8 mouse cellular contexts compared by ENCODE assay signal in genomic region chr9:8901647-8902131, GRCm38 (mm10). TPM values are rescaled to one million over a fixed set of nuclear protein-coding genes. Genes with fewer than 3 reads are reported as not detected.
A peak's percentile ranks its signal among the peaks of the same experiment; 100 is the strongest.
DNase-seq lines count a peak whose midpoint lies in the region; ATAC-seq and TF ChIP-seq lines count a peak whose summit lies in the region.

No protein-coding gene starts in this region.

- no peak for TF ChIP-seq CTCF in heart, adult 2 months (IDR thresholded peaks at IDR 0.05)
- peak; percentile 39 for TF ChIP-seq CTCF in midbrain, postnatal 0 days (IDR thresholded peaks at IDR 0.05)

- H3K4me3 ChIP-seq in heart, adult 2 months, result 0 out of 2 replicates have a peak overlapping the region, but pooled peaks have one; percentile 12
- peak overlapping the region; percentile 62 for H3K4me3 ChIP-seq in kidney, embryonic 16.5 days (ENCODE audit: low read length)
- H3K4me3 ChIP-seq in midbrain, postnatal 0 days (ENCODE audit: low read depth, low read length), result peak overlapping the region; percentile 74

- TF ChIP-seq EP300 in heart, adult 2 months (IDR thresholded peaks at IDR 0.05; ENCODE audit: insufficient read depth, low read depth, low read length), result no peak

- intact Hi-C loops in heart, adult 2 months (cut with DNase I), result no loop called here

- WGBS in heart, adult 2 months, result 3% methylated on average over 49 of the region's 49 CpGs
- under 1% methylated on average over 41 of the region's 49 CpGs for WGBS in kidney, embryonic 16.5 days
- 1% methylated on average over 30 of the region's 49 CpGs for WGBS in midbrain, postnatal 0 days

- peak; percentile 72 for ATAC-seq in kidney, embryonic 16.5 days (ENCODE audit: low FRiP score, low TSS enrichment)
- ATAC-seq in midbrain, postnatal 0 days (ENCODE audit: low FRiP score), result peak; percentile 87

- no peaks in the 10 kb centered on the region for H3K9me3 ChIP-seq in kidney, embryonic 16.5 days (ENCODE audit: low read length)
- H3K9me3 ChIP-seq in midbrain, postnatal 0 days (ENCODE audit: low read length), result no peaks in the 10 kb centered on the region

- no peaks in the 10 kb centered on the region for H3K4me1 ChIP-seq in heart, adult 2 months (ENCODE audit: control insufficient read depth, insufficient read depth, low read length)
- H3K4me1 ChIP-seq in kidney, embryonic 16.5 days (ENCODE audit: insufficient read depth, low read length), result peaks cover 17% of the 10 kb centered on the region
- H3K4me1 ChIP-seq in midbrain, postnatal 0 days (ENCODE audit: insufficient read depth, low read length), result no peaks in the 10 kb centered on the region

- peak overlapping the region; percentile 97 for H3K4me2 ChIP-seq in kidney, embryonic 16.5 days (replicated peaks; ENCODE audit: low read depth, low read length)
- H3K4me2 ChIP-seq in midbrain, postnatal 0 days (ENCODE audit: low read depth, low read length, poor library complexity, severe bottlenecking), result peak overlapping the region; percentile 91

- no peak for TF ChIP-seq POLR2A in heart, adult 2 months (IDR thresholded peaks at IDR 0.05; ENCODE audit: insufficient read depth, low read depth, low read length)

- H3K79me2 ChIP-seq in heart, adult 2 months (replicated peaks; ENCODE audit: control insufficient read depth, insufficient read depth, low read length), result no peaks in the 10 kb centered on the region

- H3K27ac ChIP-seq in heart, adult 2 months, result no peak overlapping the region
- no peak overlapping the region for H3K27ac ChIP-seq in kidney, embryonic 16.5 days (ENCODE audit: low read length)
- peak overlapping the region; percentile 84 for H3K27ac ChIP-seq in midbrain, postnatal 0 days (ENCODE audit: low read depth, low read length)

- H3K9ac ChIP-seq in heart, adult 2 months (ENCODE audit: low read depth, low read length), result no peak overlapping the region
- peak overlapping the region; percentile 69 for H3K9ac ChIP-seq in kidney, embryonic 16.5 days (replicated peaks; ENCODE audit: low read length)
- peak overlapping the region; percentile 80 for H3K9ac ChIP-seq in midbrain, postnatal 0 days (replicated peaks; ENCODE audit: low read length, poor library complexity, severe bottlenecking)

- DNase-seq in heart, adult 2 months, result peak in 1 of 2 experiments; percentile 19
- no peak for DNase-seq in heart, adult 18-20 months
- DNase-seq in cerebellum, postnatal 10 days, result peak; percentile 75 to 77
- DNase-seq in frontal cortex, postnatal 25 days (ENCODE audit: low spot score in 2 of 2), result peak; percentile 46 to 51
- peak; percentile 5 for DNase-seq in liver
- peak; percentile 54 for DNase-seq in midbrain, postnatal 0 days (ENCODE audit: low spot score)
- DNase-seq in urinary bladder, postnatal 14 days (ENCODE audit: low spot score), result peak; percentile 13

- peaks cover 19% of the 10 kb centered on the region for H3K27me3 ChIP-seq in heart, adult 2 months (ENCODE audit: control insufficient read depth, insufficient read depth, low read length)
- H3K27me3 ChIP-seq in kidney, embryonic 16.5 days (ENCODE audit: insufficient read depth, low read length), result peaks cover 30% of the 10 kb centered on the region
- H3K27me3 ChIP-seq in midbrain, postnatal 0 days (ENCODE audit: insufficient read depth, low read length), result 0 out of 2 replicates have a peak, but pooled peaks cover 2% of the 10 kb centered on the region

- no peaks in the 10 kb centered on the region for H3K36me3 ChIP-seq in heart, adult 2 months (ENCODE audit: control insufficient read depth, insufficient read depth, low read length)
- no peaks in the 10 kb centered on the region for H3K36me3 ChIP-seq in kidney, embryonic 16.5 days (ENCODE audit: insufficient read depth, low read length)
- H3K36me3 ChIP-seq in midbrain, postnatal 0 days (ENCODE audit: insufficient read depth, low read length), result no peaks in the 10 kb centered on the region

RNA-seq across cellular contexts. Expression of gene Pgr, which starts 2.1 kb away (rescaled TPM):
- total RNA-seq in heart, adult 2 months (2021), result under 1 TPM in 1 of 2 experiments, not detected in 1; 0.05 TPM
- polyA plus RNA-seq in heart, adult 2 months (2012; rRNA removed), result 0.06 TPM in 1 of 2 replicates, not detected in the other
- not detected for total RNA-seq in heart, adult 18-20 months (2021)
- polyA plus RNA-seq in kidney, embryonic 16.5 days (2015; fragmentation: Nextera tagmentation; extraction: Ambion mirVana), result 0.98 and 1.3 TPM in 2 replicates
- 6.4 and 9.1 TPM in 2 replicates for total RNA-seq in midbrain, postnatal 0 days (2014; rRNA removed)
- polyA plus RNA-seq in midbrain, postnatal 0 days (2015; fragmentation: Nextera tagmentation; extraction: Ambion mirVana), result 4.0 and 4.5 TPM in 2 replicates

Comparison
In these comparisons a context has a peak if more than half of its experiments do, and no peak if none do; other contexts are left out.
1. DNase-seq: peak in cerebellum, postnatal 10 days (2 of 2), frontal cortex, postnatal 25 days (2 of 2), liver (single experiment), midbrain, postnatal 0 days (single experiment) and urinary bladder, postnatal 14 days (single experiment); none in heart, adult 18-20 months (0 of 2).
2. H3K4me3 ChIP-seq: peak in every context shown above with its lines; median percentile 74 in midbrain, postnatal 0 days; 62 in kidney, embryonic 16.5 days; 12 in heart, adult 2 months.